Mouse (Mus musculus): ENCODE results near the gene Fga. TPM values are rescaled to one million over a fixed set of nuclear protein-coding genes. Genes with fewer than 3 reads are reported as not detected.

Fga gene
- total RNA-seq, 4 experiments from 2014 or later, result 0.93 to 1.6 TPM; not detected in 2

DNA sequence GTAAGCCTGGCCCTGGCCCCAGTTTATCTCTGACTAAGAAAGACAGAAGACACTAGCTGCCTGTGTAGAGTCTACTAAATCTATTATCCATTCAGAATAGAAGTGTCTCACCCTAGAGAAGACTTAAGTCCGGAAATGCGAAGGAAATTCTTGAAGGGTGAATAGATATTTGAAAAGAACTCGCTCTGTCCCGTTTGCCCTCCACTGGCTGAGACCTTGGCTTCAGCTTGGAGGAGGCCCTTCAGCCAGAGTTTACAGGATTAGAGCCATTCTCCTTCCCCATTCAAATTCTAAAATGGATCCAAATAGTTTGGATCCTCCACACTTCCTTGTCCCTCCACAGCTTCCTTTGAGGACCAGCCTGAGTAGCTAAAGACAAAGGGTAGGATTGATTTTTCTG is 4.5 kb downstream of the Fga start:
- no peak for DNase-seq

DNA sequence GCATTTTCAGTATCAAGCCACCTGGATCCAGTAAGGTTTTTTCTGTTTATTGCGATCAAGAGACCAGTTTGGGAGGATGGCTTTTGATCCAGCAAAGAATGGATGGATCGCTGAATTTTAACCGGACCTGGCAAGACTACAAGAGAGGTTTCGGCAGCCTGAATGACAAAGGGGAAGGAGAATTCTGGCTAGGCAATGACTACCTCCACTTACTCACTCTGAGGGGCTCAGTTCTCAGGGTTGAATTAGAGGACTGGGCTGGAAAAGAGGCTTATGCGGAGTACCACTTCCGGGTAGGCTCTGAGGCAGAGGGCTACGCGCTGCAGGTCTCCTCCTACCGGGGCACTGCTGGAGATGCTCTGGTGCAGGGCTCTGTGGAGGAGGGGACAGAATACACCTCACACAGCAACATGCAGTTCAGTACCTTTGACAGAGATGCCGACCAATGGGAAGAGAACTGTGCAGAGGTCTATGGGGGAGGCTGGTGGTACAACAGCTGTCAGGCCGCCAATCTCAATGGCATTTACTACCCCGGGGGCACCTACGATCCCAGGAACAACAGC is 7.0 kb downstream of the Fga start:
- no peak for DNase-seq

DNA sequence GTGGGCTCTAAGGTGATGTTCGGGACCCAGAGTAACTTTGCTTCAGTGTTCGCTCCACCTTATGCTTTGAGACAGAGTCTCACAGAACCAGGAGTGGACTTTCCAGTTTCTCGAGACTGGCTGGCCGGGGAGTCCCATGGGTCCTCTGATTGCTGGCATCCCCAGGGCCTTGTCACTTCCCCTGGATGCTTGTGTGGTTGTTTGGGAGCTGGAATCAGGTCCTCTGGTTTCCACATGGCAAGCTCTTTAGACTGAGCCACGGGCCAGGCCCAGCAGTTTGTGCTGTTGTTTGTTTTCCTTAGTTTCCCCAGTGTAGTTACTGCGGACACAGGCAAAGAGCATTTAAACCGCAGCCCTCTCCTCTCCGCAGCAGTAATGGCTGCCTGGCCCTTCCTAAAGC is 7.9 kb downstream of the Fga start:
- no peak for DNase-seq

DNA sequence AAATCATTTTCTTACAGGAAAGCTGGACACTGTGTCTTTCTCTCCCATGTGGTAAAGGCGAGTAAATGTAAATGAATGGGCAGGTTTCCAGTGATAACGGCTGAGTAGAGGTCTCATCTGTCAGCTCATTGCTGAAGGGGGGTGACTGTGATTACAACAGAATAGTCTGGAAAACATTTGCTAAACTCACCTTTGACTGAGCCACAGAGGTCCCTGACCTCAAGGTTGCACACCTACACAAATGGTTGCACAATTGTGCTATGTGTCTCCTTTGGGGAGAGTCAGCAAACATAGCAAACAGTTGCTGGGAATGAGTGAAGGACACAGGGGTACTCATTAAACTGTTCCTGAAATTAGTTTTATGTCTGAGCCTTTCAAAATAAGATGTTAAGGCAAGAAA is 13.0 kb downstream of the Fga start:
- DNase-seq, result no peak

DNA sequence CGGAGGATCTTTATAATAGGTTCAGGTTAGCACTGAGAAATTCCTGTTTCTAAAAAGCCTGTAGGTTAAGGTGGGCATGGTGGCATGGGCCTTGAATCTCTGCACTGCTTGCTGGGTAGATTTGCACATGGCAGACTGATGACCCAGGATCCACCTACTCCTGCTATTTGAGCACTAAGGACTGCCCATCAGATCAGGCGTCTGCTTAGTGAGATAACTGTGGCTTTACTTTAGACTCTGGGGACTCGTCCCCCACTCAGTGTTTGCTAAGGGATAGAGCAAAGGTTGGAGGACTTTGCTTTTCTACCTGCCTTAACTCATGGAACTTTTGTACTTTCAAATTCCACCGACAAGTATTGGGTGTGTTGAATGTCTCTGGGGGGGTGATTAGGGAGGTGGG is 13.8 kb downstream of the Fga start:
- no peak for DNase-seq

DNA sequence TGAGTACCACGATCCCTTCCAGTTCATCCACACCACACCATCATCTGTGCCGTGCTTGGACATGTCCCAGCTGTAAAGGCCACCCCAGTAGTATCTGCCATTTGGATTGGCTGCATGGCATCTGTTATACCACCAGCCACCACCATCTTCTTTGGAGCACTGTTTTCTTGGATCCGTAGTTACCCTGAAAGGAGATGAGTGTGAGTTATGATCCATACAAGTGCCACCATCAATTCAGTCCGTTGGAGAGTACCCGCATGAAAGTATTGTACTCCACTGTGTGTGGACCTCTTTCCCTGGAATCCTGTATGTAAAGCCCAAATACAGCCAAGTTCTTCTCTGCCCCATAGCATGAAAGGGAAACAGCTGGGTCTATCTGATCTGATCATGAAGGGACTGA is 16.6 kb downstream of the Fga start:
- DNase-seq, result no peak

DNA sequence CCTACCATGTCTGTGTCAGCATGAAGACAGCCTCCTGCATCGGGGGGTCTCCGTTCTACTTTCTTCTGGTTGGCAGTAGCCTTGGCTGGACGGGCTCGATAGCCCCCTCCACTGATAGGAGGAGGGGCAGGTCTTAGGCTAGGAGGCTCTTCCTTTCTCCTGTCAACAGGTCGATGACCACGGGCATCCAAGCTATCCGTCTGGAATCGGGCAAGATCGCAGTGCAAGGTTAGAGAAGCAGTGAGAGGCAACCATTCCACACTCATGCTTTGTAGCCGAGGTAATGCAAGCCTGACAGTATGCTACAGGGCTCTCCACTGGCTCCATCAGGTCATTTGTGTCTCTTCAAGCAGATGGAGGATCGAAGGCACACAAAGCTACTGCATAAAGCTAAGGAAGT is 20.8 kb downstream of the Fga start:
- DNase-seq, result no peak

DNA sequence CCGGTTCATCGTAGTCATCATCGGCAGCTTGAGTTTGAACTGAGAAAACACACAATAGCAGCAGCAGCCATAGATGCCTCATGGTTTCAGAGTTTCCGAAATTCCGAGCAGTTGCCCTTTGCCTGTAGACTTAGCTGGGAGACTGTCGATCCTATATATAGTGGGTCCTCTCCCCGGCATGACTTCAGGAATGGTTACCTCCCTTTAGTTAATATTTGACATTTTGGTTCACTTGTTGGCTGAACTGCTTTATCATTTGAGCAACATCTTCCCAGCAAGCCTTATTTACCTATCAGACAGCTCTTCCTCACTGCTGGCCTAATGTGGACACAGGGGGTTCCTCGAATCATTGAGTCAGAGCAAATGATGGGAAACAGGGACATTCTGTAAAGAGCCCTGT is 23.8 kb downstream of the Fga start, which contains the start of gene Fgb:
Gene Fgb (minus strand): TSS at position 184 of the 400 bp plus-strand sequence.
- no peak for DNase-seq

DNA sequence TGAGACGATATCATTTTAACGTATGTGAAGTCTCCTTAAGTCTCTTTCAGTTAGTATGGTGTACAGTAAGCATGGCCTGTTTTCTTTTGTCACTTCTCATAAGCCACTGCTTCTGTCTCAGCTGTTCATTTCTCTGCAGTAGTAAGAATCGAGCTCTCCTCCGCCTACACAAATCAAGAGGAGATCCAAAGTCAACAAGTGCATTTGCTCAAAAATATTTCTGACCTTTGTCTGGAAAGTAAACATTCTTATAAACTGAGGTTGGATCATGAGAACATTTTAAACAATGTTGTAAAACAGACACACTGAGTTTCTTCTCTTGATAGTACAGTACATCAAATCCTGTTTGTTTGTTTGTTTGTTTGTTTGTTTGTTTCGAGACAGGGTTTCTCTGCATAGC is 24.8 kb downstream of the Fga start:
- DNase-seq, result no peak

DNA sequence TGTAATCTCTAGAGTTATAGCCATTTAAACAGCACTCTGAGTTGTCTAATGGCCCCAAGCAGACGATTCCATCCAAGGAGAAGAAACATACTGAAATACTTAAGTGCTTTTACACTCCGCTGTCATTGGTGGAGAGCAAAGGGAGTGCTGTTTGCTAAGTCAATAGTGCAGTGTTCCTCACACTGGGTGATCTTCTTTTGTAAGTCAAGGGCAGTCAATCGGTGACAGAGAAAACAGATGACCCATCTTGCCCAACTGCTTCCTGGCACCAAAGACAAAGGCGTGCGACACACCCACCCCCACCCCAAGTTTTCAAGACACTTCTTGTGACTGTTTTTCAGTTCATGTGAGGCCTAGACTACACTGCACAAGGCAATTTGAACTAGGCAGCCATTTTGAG is 26.2 kb downstream of the Fga start:
- DNase-seq, result no peak

DNA sequence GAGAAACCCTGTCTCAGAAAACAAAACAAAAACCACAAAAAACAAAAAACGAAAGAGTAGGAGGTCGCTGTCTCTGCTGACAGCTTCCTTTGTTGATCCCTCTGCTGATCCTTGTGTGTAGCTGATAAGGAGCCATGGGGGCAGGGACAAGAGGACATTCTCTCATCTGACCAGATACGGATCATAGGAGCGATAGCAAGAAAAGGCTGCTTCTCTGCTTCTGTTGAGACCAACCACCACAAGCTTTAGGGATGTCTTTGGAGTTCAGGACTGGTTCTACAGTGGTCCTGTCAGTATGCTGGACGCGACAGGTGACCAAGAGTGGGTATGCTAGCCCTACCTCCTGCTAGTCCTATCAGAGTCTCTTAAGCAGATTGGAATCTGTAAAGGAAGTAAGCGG is 27.2 kb downstream of the Fga start:
- DNase-seq, result no peak

DNA sequence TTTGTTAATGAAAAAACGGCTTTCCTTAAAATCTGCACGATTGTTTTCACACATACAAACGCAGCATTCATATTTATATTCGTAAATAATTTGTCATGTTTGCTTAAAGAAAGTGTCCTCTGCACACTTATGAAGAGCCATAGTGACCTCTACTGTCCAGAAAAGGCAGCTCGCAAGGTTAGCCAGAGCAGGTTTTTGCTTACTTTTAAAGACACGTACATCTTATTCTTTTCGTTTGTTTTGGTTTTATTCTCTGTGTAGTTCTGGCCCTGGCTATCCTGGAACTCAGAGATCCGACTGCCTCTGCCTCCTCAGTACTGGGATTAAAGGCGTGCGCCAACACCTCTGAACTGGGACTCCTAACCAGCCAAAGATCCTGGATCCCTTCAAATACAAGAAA is 27.9 kb downstream of the Fga start:
- DNase-seq, result no peak

DNA sequence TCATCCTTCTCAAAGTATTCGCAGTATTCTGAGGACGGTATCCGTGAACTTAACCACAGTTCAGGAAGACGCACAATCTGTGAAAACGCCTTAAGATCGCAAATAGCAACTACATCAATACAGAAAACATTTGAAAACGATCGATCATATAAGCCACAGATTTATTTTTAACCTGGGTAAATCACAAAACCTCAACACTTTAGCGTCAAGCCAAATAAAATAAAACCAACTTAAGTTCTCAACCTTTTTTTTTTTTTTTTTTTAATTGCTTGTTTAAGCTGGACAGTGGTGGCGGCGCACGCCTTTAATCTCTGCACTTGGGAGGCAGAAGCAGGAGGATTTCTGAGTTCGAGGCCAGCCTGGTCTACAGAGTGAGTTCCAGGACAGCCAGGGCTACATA is 28.9 kb downstream of the Fga start:
- DNase-seq, result no peak

DNA sequence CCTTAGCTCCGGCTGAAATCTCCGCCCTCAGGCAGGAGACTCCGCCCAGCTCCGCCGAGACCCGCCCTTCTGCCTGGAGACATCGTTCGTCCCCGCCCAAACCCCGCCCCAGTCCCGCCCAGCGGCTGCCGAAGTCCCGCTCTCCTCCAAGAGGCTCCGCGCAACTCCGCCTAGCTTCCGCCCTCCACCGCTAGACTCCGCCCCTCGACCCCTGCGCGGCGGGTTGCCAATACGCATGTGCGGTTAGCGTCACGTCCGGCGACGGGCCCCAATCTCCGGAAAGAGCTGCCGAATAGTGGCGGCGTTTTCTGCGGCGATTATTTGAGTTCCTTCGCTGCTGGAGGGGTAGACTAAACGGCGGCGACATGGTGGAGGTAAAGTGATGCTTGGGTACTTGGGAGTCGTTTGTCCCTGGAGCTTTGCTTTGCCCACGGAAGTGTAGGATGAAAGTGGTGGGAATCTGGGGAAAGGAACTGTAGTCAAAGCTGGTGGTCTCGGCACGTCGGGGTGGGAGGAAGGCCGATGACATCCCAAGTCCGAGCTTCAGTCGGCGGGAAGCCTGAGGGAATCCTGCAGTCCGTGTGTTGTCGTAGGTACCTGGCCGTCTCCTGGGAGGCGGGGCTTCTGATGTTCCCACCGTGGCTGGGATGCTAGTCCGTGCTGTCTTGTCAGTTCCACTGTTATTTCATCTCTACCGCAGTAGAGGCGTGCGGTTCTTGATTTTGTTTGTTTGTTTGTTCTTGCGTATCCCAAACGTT is 29.6 kb downstream of the Fga start, which contains the start of gene Plrg1:
Gene Plrg1 (plus strand): TSS at position 242 of the 758 bp plus-strand sequence.
- DNase-seq, result peak; percentile 98

DNA sequence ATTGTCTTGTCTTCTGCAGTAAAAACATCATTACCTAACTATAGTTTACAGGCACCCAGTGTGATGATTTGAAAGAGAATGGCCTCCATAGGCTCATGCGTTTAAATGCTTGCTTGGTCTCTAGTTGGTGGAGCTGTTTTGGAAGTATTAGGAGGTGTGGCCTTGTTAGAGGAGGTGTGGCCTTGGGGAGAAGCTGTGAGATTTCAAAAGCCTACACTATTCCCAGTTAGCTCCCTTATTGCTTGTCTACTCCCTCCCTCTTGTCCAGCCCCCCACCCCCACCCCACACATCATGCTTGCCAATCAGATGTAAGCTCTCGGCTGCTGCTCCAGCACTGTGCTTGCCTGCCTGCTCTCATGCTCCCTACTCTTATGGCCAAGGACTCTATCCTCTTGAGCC is 31.2 kb downstream of the Fga start:
- DNase-seq, result no peak

DNA sequence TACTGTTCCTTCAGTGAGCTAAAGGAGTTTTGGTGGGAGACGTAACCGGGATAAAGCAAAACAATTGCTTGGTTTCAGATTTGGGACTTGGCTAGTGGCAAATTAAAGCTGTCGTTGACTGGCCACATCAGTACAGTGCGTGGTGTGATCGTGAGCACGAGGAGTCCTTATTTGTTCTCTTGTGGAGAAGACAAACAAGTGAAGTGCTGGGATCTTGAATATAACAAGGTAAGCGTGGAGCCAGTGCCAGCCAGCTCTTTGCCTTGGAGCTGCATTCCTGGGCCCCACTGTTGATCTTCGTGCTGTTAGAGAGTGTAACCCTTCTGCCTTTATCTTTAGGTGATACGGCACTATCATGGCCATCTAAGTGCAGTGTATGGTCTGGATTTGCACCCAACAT is 42.0 kb downstream of the Fga start:
- DNase-seq, result no peak

DNA sequence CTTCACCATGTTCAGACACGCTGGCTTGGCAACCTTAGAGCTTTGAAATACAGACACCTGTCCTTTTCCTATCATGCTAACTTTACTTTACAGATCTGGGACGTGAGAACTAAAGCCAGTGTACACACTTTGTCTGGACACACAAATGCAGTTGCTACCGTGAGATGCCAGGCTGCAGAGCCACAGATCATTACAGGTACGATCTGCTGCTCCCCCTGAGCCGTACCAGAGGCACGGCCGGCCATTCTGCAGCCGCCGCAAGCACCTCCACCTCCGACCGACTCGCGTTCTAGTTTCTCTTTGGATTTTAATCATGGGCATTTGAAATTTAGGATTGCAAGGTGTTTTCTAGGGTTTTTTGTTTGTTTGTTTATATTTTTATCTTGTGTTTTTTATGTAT is 43.0 kb downstream of the Fga start:
- DNase-seq, result no peak

DNA sequence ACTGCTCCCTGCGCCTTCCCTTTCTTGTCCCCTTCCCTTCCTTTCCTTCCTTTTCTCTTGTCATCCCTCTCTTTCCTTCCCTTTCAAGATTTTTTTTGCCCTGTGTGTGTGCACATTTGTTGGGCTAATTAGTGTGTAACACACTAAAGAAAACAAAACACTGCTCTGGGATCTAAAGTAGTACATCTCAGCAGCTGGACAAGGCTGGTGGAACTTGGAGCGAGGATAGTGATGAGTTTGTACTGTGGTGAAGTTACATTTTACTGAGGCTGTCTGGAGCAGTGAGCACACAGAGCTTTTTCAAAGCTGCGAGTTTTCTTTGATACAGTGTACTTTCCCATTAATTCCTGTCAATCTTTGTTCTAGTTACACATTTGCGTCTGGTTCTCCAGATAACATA is 44.4 kb downstream of the Fga start:
- no peak for DNase-seq

DNA sequence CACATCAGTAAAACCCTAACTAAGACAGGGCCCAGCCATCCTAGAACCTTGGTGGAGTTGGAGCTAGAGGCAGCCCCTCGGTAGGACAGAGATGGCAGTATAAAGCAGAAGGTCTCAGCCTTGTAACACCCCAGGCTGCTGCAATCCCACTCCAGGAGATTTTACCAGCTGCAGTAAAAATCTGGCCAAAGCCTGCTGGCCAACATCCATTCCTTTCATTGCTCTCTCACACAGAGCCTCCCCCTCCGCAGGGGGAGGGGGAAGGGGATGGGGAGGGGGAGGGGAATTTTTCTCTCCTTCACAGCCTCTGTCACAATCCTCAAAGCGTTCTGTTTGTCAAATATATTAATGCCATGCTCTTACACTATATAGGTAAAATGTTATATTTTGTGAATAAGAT is 50.7 kb downstream of the Fga start:
- DNase-seq, result no peak

DNA sequence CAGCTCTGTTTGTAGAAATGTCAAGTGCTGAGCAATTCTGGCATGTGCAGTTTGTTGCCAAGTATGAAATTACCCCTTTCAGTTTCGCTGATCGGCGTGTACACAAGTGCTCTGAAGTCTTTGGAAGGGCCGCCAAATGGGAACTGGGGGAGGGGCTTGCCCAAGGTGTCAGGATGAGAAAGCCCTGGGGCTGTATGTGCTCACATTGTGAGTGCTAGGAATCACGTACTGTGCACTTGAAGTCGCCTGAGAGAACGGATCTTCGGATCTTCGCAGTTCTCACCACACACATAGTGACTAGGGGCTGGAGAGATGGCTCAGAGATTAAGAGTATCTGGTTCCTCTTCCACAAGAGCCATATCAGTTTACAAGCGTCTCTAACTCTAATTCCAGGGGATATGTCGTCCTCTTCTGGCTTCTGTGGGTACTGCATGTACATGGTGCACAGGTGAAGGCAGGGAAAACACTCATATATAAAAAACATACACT is 54.7 kb downstream of the Fga start:
- peak; percentile 26 for DNase-seq
